In the genomic region with DNA sequence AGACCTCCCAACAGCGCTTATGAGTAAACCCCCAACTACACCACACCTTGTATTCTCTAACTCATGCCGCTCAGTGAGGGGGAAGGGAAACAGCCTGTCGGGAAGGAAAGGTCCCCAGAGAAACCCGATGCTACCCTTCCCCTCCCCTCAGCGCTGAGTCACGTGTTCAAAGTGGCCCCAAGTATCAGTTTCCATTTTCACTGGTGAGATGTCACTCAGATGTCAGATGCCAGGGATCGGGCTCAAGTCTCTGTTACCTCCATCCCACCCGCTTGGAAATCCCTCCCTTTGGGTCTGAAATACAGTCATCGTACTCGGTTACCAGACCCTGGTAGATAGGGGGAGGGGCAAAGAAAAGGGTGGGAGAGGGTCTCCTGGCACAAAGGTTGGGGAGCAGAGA, we compare ENCODE assay signal across 7 mouse cellular contexts. TPM values are rescaled to one million over a fixed set of nuclear protein-coding genes. Genes with fewer than 3 reads are reported as not detected.
A peak's percentile ranks its signal among the peaks of the same experiment; 100 is the strongest.
DNase-seq lines count a peak whose midpoint lies in the region; ATAC-seq and TF ChIP-seq lines count a peak whose summit lies in the region.

No protein-coding gene starts in this region.

- peaks cover 24% of the 10 kb centered on the region for H3K79me3 ChIP-seq in C2C12 (ENCODE audit: low read depth)

- peaks cover 21% of the 10 kb centered on the region for H3K36me3 ChIP-seq in C2C12 (ENCODE audit: control insufficient read depth, insufficient read depth)
- H3K36me3 ChIP-seq in embryonic facial prominence, embryonic 11.5 days (replicated peaks; ENCODE audit: control insufficient read depth, insufficient read depth, low read depth, low read length): peaks cover 15% of the 10 kb centered on the region
- H3K36me3 ChIP-seq in liver, adult 2 months (ENCODE audit: control insufficient read depth, insufficient read depth, low read length): no peaks in the 10 kb centered on the region
- H3K36me3 ChIP-seq in midbrain, embryonic 16.5 days (ENCODE audit: control insufficient read depth, insufficient read depth, low read length): peaks cover 22% of the 10 kb centered on the region

- intact Hi-C loops in heart, postnatal 10 days (cut with DNase I): loop anchor here (5.0 kb wide), 1 partner anchor 126 kb away; a partner anchor contains a TSS

- no peaks in the 10 kb centered on the region for H3K9me3 ChIP-seq in embryonic facial prominence, embryonic 11.5 days (replicated peaks; ENCODE audit: control insufficient read depth, low read length)
- H3K9me3 ChIP-seq in midbrain, embryonic 16.5 days (replicated peaks; ENCODE audit: control insufficient read depth, low read length, poor library complexity, severe bottlenecking): no peaks in the 10 kb centered on the region

- H3ac ChIP-seq in C2C12 (ENCODE audit: control insufficient read depth, insufficient read length, low read depth): peak overlapping the region; percentile 78

- H3K27ac ChIP-seq in embryonic facial prominence, embryonic 11.5 days (replicated peaks; ENCODE audit: low read depth, low read length): peak overlapping the region; percentile 68
- H3K27ac ChIP-seq in liver, adult 2 months (replicated peaks; ENCODE audit: insufficient read depth, low read depth, low read length): peak overlapping the region; percentile 88
- H3K27ac ChIP-seq in midbrain, embryonic 16.5 days (ENCODE audit: low read length): peak overlapping the region; percentile 93

- ATAC-seq in embryonic facial prominence, embryonic 11.5 days (replicated peaks; ENCODE audit: insufficient number of reproducible peaks, low FRiP score, low TSS enrichment, low read depth): peak; percentile 57
- peak; percentile 49 for ATAC-seq in midbrain, embryonic 16.5 days

- peak; percentile 78 for DNase-seq in ES-CJ7 (ENCODE audit: low read depth, low spot score)
- DNase-seq in embryonic facial prominence, embryonic 11.5 days (ENCODE audit: low spot score): peak; percentile 85
- DNase-seq in heart, postnatal 10 days: peak; percentile 45 to 51
- peak; percentile 26 for DNase-seq in liver, adult 2 months (ENCODE audit: extremely low read depth, low read depth, low spot score)
- DNase-seq in thymus, postnatal 10 days (ENCODE audit: low spot score in 2 of 2): peak; percentile 28 to 31

- peak overlapping the region; percentile 72 for H3K4me3 ChIP-seq in C2C12 (ENCODE audit: insufficient read depth, poor library complexity, severe bottlenecking)
- peak overlapping the region; percentile 70 for H3K4me3 ChIP-seq in embryonic facial prominence, embryonic 11.5 days (ENCODE audit: low read depth, low read length)
- peak overlapping the region; percentile 80 for H3K4me3 ChIP-seq in liver, adult 2 months (ENCODE audit: insufficient read depth, low read depth, low read length)
- peak overlapping the region; percentile 53 for H3K4me3 ChIP-seq in midbrain, embryonic 16.5 days (ENCODE audit: low read depth, low read length)

- no peaks in the 10 kb centered on the region for H3K4me1 ChIP-seq in embryonic facial prominence, embryonic 11.5 days (ENCODE audit: control insufficient read depth, insufficient read depth, low read length)
- peaks cover 10% of the 10 kb centered on the region for H3K4me1 ChIP-seq in liver, adult 2 months (ENCODE audit: control insufficient read depth, insufficient read depth, low read length)
- peaks cover 18% of the 10 kb centered on the region for H3K4me1 ChIP-seq in midbrain, embryonic 16.5 days (ENCODE audit: control insufficient read depth, insufficient read depth, low read length)

- H3K79me2 ChIP-seq in C2C12 (ENCODE audit: control insufficient read depth, insufficient read depth): peaks cover 32% of the 10 kb centered on the region
- peaks cover 7% of the 10 kb centered on the region; the same call in 1 of the 2 replicates for H3K79me2 ChIP-seq in liver, adult 2 months (ENCODE audit: control insufficient read depth, insufficient read depth, low read length)

- WGBS in embryonic facial prominence, embryonic 11.5 days: under 1% methylated on average over 10 of the region's 10 CpGs
- WGBS in liver, adult 2 months: under 1% methylated on average over 10 of the region's 10 CpGs
- 0% methylated on average over 10 of the region's 10 CpGs for WGBS in midbrain, embryonic 16.5 days

- peak overlapping the region; percentile 80 for H3K9ac ChIP-seq in embryonic facial prominence, embryonic 11.5 days (replicated peaks; ENCODE audit: low read length)
- peak overlapping the region; percentile 87 for H3K9ac ChIP-seq in liver, adult 2 months (ENCODE audit: low read depth, low read length)
- H3K9ac ChIP-seq in midbrain, embryonic 16.5 days (ENCODE audit: low read depth, low read length): peak overlapping the region; percentile 93

- no peaks in the 10 kb centered on the region for H3K27me3 ChIP-seq in C2C12 (ENCODE audit: control insufficient read depth, insufficient read depth, insufficient read length)
- no peaks in the 10 kb centered on the region for H3K27me3 ChIP-seq in embryonic facial prominence, embryonic 11.5 days (ENCODE audit: control insufficient read depth, insufficient read depth, low read length)
- no peaks in the 10 kb centered on the region for H3K27me3 ChIP-seq in liver, adult 2 months (ENCODE audit: control insufficient read depth, insufficient read depth, low read length)
- no peaks in the 10 kb centered on the region for H3K27me3 ChIP-seq in midbrain, embryonic 16.5 days (ENCODE audit: control insufficient read depth, insufficient read depth, low read depth, low read length)

- no peak for TF ChIP-seq POLR2A in liver, adult 2 months (IDR thresholded peaks at IDR 0.05; ENCODE audit: extremely low read depth, insufficient read depth, low read length)

- TF ChIP-seq CTCF in C2C12 (IDR thresholded peaks at IDR 0.05; ENCODE audit: control insufficient read depth, insufficient read depth, insufficient read length): no peak
- TF ChIP-seq CTCF in liver, adult 2 months (IDR thresholded peaks at IDR 0.05; ENCODE audit: low read depth, low read length): no peak

- H3K4me2 ChIP-seq in embryonic facial prominence, embryonic 11.5 days (ENCODE audit: low read depth, low read length): peak overlapping the region; percentile 69
- peak overlapping the region; percentile 94 for H3K4me2 ChIP-seq in midbrain, embryonic 16.5 days (ENCODE audit: low read length)

TF ChIP-seq in C2C12, 6 proteins besides CTCF, POLR2A, EP300 and RAD21:
- TF ChIP-seq USF1 (IDR thresholded peaks at IDR 0.05; ENCODE audit: low read depth): peak; percentile 95
- TF ChIP-seq MYOD1 (IDR thresholded peaks at IDR 0.05; ENCODE audit: control insufficient read depth, insufficient read length, low read depth): no peak

RNA-seq across cellular contexts. Expression of a gene that starts 0.4 kb away (rescaled TPM):
- polyA plus RNA-seq in C2C12 (2012; fragmentation: generic; extraction: Trizol): 423 TPM
- 981 and 984 TPM in 2 replicates for polyA plus RNA-seq in embryonic facial prominence, embryonic 11.5 days (2014; fragmentation: Nextera tagmentation; extraction: Ambion mirVana)
- 100 to 1,000 TPM; 184 to 195 TPM for total RNA-seq in heart, postnatal 10 days (2021)
- 67.9 and 68.1 TPM in 2 replicates for total RNA-seq in liver, adult 2 months (2014; rRNA removed)
- polyA plus RNA-seq in liver, adult 2 months (2012; rRNA removed): 250 and 292 TPM in 2 replicates
- polyA plus RNA-seq in midbrain, embryonic 16.5 days (2015; fragmentation: Nextera tagmentation; extraction: Ambion mirVana): 1,578 and 1,695 TPM in 2 replicates

RNA-seq across cellular contexts. Expression of a gene that starts 24.1 kb away (rescaled TPM):
- 228 TPM for polyA plus RNA-seq in C2C12 (2012; fragmentation: generic; extraction: Trizol)
- 190 and 194 TPM in 2 replicates for polyA plus RNA-seq in embryonic facial prominence, embryonic 11.5 days (2014; fragmentation: Nextera tagmentation; extraction: Ambion mirVana)
- total RNA-seq in heart, postnatal 10 days (2021): 100 to 1,000 TPM; 152 to 153 TPM
- 57.3 and 59.6 TPM in 2 replicates for total RNA-seq in liver, adult 2 months (2014; rRNA removed)
- 65.2 and 69.5 TPM in 2 replicates for polyA plus RNA-seq in liver, adult 2 months (2012; rRNA removed)
- polyA plus RNA-seq in midbrain, embryonic 16.5 days (2015; fragmentation: Nextera tagmentation; extraction: Ambion mirVana): 108 and 110 TPM in 2 replicates

RNA-seq across cellular contexts. Expression of a gene that starts 39.4 kb away (rescaled TPM):
- not detected for polyA plus RNA-seq in C2C12 (2012; fragmentation: generic; extraction: Trizol)
- not detected in 2 replicates for polyA plus RNA-seq in embryonic facial prominence, embryonic 11.5 days (2014; fragmentation: Nextera tagmentation; extraction: Ambion mirVana)
- total RNA-seq in heart, postnatal 10 days (2021): not detected
- not detected in 2 replicates for total RNA-seq in liver, adult 2 months (2014; rRNA removed)
- not detected in 2 replicates for polyA plus RNA-seq in liver, adult 2 months (2012; rRNA removed)
- polyA plus RNA-seq in midbrain, embryonic 16.5 days (2015; fragmentation: Nextera tagmentation; extraction: Ambion mirVana): not detected in 2 replicates

RNA-seq across cellular contexts. Expression of a gene that starts 42.0 kb away (rescaled TPM):
- not detected for polyA plus RNA-seq in C2C12 (2012; fragmentation: generic; extraction: Trizol)
- 0.10 TPM in 1 of 2 replicates, not detected in the other for polyA plus RNA-seq in embryonic facial prominence, embryonic 11.5 days (2014; fragmentation: Nextera tagmentation; extraction: Ambion mirVana)
- total RNA-seq in heart, postnatal 10 days (2021): not detected
- not detected in 2 replicates for total RNA-seq in liver, adult 2 months (2014; rRNA removed)
- not detected in 2 replicates for polyA plus RNA-seq in liver, adult 2 months (2012; rRNA removed)
- 0.24 and 0.27 TPM in 2 replicates for polyA plus RNA-seq in midbrain, embryonic 16.5 days (2015; fragmentation: Nextera tagmentation; extraction: Ambion mirVana)

RNA-seq across cellular contexts. Expression of a gene that starts 45.6 kb away (rescaled TPM):
- 98.7 TPM for polyA plus RNA-seq in C2C12 (2012; fragmentation: generic; extraction: Trizol)
- 10.2 and 10.6 TPM in 2 replicates for polyA plus RNA-seq in embryonic facial prominence, embryonic 11.5 days (2014; fragmentation: Nextera tagmentation; extraction: Ambion mirVana)
- total RNA-seq in heart, postnatal 10 days (2021): 100 to 1,000 TPM; 224 to 236 TPM
- 1.0 and 1.4 TPM in 2 replicates for total RNA-seq in liver, adult 2 months (2014; rRNA removed)
- 1.6 and 1.7 TPM in 2 replicates for polyA plus RNA-seq in liver, adult 2 months (2012; rRNA removed)
- 4.6 and 4.9 TPM in 2 replicates for polyA plus RNA-seq in midbrain, embryonic 16.5 days (2015; fragmentation: Nextera tagmentation; extraction: Ambion mirVana)

Comparison
In these comparisons a context has a peak if more than half of its experiments do, and no peak if none do; other contexts are left out.
1. Peak in every context shown above with its lines: DNase-seq, ATAC-seq, H3K4me3 ChIP-seq and H3K27ac ChIP-seq.
2. DNase-seq: peak in every context shown above with its lines; median percentile 85 in embryonic facial prominence, embryonic 11.5 days; 78 in ES-CJ7; 48 in heart, postnatal 10 days; 30 in thymus, postnatal 10 days; 26 in liver, adult 2 months.